Mouse (Mus musculus): ENCODE results near the gene Gpr162. TPM values are rescaled to one million over a fixed set of nuclear protein-coding genes. Genes with fewer than 3 reads are reported as not detected.

The Gpr162 gene
- polyA plus RNA-seq, 1 experiment: 2.4 TPM

DNA sequence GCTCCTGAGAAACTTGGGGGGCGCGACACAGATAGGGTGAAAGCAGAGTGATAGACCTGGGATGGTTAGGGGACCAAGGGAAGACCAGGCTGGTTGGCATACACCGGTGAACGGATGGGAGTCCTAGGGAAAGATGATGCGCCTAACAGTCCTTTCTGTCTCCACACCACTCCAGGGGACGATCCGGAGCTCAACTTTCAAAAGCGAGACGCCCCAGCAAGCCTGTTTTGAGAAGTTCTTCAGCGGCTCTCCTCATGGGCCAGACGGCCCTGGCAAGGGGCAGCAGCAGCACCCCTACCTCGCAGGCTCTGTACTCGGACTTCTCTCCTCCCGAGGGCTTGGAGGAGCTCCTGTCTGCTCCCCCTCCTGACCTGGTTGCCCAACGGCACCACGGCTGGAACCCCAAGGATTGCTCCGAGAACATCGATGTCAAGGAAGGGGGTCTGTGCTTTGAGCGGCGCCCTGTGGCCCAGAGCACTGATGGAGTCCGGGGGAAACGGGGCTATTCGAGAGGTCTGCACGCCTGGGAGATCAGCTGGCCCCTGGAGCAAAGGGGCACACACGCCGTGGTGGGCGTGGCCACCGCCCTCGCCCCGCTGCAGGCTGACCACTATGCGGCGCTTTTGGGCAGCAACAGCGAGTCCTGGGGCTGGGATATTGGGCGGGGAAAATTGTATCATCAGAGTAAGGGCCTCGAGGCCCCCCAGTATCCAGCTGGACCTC, 54.6 kb downstream of the Gpr162 start:
- TF ChIP-seq CTCF (IDR thresholded peaks at IDR 0.05; ENCODE audit: control insufficient read depth, insufficient read depth, low read length) (peak; percentile 69), POLR2A (IDR thresholded peaks at IDR 0.05; ENCODE audit: borderline replicate concordance, control insufficient read depth, low read depth, low read length) (peak; percentile 46; the same call in 1 of the 2 replicates)
- H3K4me1 ChIP-seq (ENCODE audit: control insufficient read depth, insufficient read depth, low read length): peaks cover 9% of the 10 kb centered on the region
- 1% methylated on average over 35 of the region's 35 CpGs for WGBS
- peak overlapping the region; percentile 91 for H3K27ac ChIP-seq (ENCODE audit: control insufficient read depth, insufficient read depth, low read depth, low read length, poor library complexity)
- H3K4me3 ChIP-seq (replicated peaks; ENCODE audit: control insufficient read depth, low read depth, low read length): peak overlapping the region; percentile 98

Other genes starting within 250 kb of the Gpr162 start
- gene C1s2, start 227.9 kb downstream of the Gpr162 start, polyA plus RNA-seq (2011; ENCODE audit: insufficient read depth, insufficient read length, low replicate concordance, missing spikeins): not detected in 2 replicates
- 67.0 and 77.5 TPM in 2 replicates for gene Lpcat3, start 201.0 kb downstream of the Gpr162 start, polyA plus RNA-seq (2011; ENCODE audit: insufficient read depth, insufficient read length, low replicate concordance, missing spikeins)
- gene Emg1, start 151.8 kb downstream of the Gpr162 start, polyA plus RNA-seq (2011; ENCODE audit: insufficient read depth, insufficient read length, low replicate concordance, missing spikeins): 101 and 149 TPM in 2 replicates
- gene Phb2, start 151.6 kb downstream of the Gpr162 start, polyA plus RNA-seq (2011; ENCODE audit: insufficient read depth, insufficient read length, low replicate concordance, missing spikeins): 143 and 213 TPM in 2 replicates
- 239 and 439 TPM in 2 replicates for gene Ptpn6, start 125.3 kb downstream of the Gpr162 start, polyA plus RNA-seq (2011; ENCODE audit: insufficient read depth, insufficient read length, low replicate concordance, missing spikeins)
- gene Grcc10, start 122.6 kb downstream of the Gpr162 start, polyA plus RNA-seq (2011; ENCODE audit: insufficient read depth, insufficient read length, low replicate concordance, missing spikeins): 138 and 208 TPM in 2 replicates
- gene Gm45234, start 108.0 kb downstream of the Gpr162 start, polyA plus RNA-seq (2011; ENCODE audit: insufficient read depth, insufficient read length, low replicate concordance, missing spikeins): not detected in 2 replicates
- 11.3 and 19.1 TPM in 2 replicates for gene Atn1, start 107.5 kb downstream of the Gpr162 start, polyA plus RNA-seq (2011; ENCODE audit: insufficient read depth, insufficient read length, low replicate concordance, missing spikeins)
- 0.68 and 1.4 TPM in 2 replicates for gene Eno2, start 94.3 kb downstream of the Gpr162 start, polyA plus RNA-seq (2011; ENCODE audit: insufficient read depth, insufficient read length, low replicate concordance, missing spikeins)
- not detected in 2 replicates for gene Lrrc23, start 84.3 kb downstream of the Gpr162 start, polyA plus RNA-seq (2011; ENCODE audit: insufficient read depth, insufficient read length, low replicate concordance, missing spikeins)
- gene Spsb2, start 55.3 kb downstream of the Gpr162 start, polyA plus RNA-seq (2011; ENCODE audit: insufficient read depth, insufficient read length, low replicate concordance, missing spikeins): 4.9 and 7.3 TPM in 2 replicates
- gene Tpi1, start 49.7 kb downstream of the Gpr162 start, polyA plus RNA-seq (2011; ENCODE audit: insufficient read depth, insufficient read length, low replicate concordance, missing spikeins): 97.5 and 152 TPM in 2 replicates
- gene Usp5, start 34.5 kb downstream of the Gpr162 start, polyA plus RNA-seq (2011; ENCODE audit: insufficient read depth, insufficient read length, low replicate concordance, missing spikeins): 44.1 and 53.9 TPM in 2 replicates
- gene Cdca3, start 34.4 kb downstream of the Gpr162 start, polyA plus RNA-seq (2011; ENCODE audit: insufficient read depth, insufficient read length, low replicate concordance, missing spikeins): 131 and 148 TPM in 2 replicates
- gene Gnb3, start 23.7 kb downstream of the Gpr162 start, polyA plus RNA-seq (2011; ENCODE audit: insufficient read depth, insufficient read length, low replicate concordance, missing spikeins): 3.3 TPM in 1 of 2 replicates, not detected in the other
- gene P3h3, start 6.2 kb downstream of the Gpr162 start, polyA plus RNA-seq (2011; ENCODE audit: insufficient read depth, insufficient read length, low replicate concordance, missing spikeins): 0.59 and 2.7 TPM in 2 replicates
- gene Cd4, start 24.2 kb upstream of the Gpr162 start, polyA plus RNA-seq (2011; ENCODE audit: insufficient read depth, insufficient read length, low replicate concordance, missing spikeins): 3.5 and 3.6 TPM in 2 replicates
- gene Lag3, start 47.7 kb upstream of the Gpr162 start, polyA plus RNA-seq (2011; ENCODE audit: insufficient read depth, insufficient read length, low replicate concordance, missing spikeins): 2.9 and 7.6 TPM in 2 replicates
- 157 and 192 TPM in 2 replicates for gene Ptms, start 56.1 kb upstream of the Gpr162 start, polyA plus RNA-seq (2011; ENCODE audit: insufficient read depth, insufficient read length, low replicate concordance, missing spikeins)
- gene Mlf2, start 67.4 kb upstream of the Gpr162 start, polyA plus RNA-seq (2011; ENCODE audit: insufficient read depth, insufficient read length, low replicate concordance, missing spikeins): 45.8 and 74.0 TPM in 2 replicates
- 18.1 and 33.0 TPM in 2 replicates for gene Cops7a, start 101.6 kb upstream of the Gpr162 start, polyA plus RNA-seq (2011; ENCODE audit: insufficient read depth, insufficient read length, low replicate concordance, missing spikeins)
- 3.4 TPM in 1 of 2 replicates, not detected in the other for gene Pianp, start 132.7 kb upstream of the Gpr162 start, polyA plus RNA-seq (2011; ENCODE audit: insufficient read depth, insufficient read length, low replicate concordance, missing spikeins)
- gene Zfp384, start 145.2 kb upstream of the Gpr162 start, polyA plus RNA-seq (2011; ENCODE audit: insufficient read depth, insufficient read length, low replicate concordance, missing spikeins): 26.2 and 46.0 TPM in 2 replicates
- gene Ing4, start 175.8 kb upstream of the Gpr162 start, polyA plus RNA-seq (2011; ENCODE audit: insufficient read depth, insufficient read length, low replicate concordance, missing spikeins): 19.6 and 42.0 TPM in 2 replicates
- gene Acrbp, start 185.7 kb upstream of the Gpr162 start, polyA plus RNA-seq (2011; ENCODE audit: insufficient read depth, insufficient read length, low replicate concordance, missing spikeins): 24.3 and 45.9 TPM in 2 replicates
- not detected in 2 replicates for gene Lpar5, start 203.9 kb upstream of the Gpr162 start, polyA plus RNA-seq (2011; ENCODE audit: insufficient read depth, insufficient read length, low replicate concordance, missing spikeins)
- 66.8 and 106 TPM in 2 replicates for gene Chd4, start 232.0 kb upstream of the Gpr162 start, polyA plus RNA-seq (2011; ENCODE audit: insufficient read depth, insufficient read length, low replicate concordance, missing spikeins)

Data from bone marrow, adult 2 months (tissue).